ENCODE assay signal across 8 mouse cellular contexts in the genomic region with DNA sequence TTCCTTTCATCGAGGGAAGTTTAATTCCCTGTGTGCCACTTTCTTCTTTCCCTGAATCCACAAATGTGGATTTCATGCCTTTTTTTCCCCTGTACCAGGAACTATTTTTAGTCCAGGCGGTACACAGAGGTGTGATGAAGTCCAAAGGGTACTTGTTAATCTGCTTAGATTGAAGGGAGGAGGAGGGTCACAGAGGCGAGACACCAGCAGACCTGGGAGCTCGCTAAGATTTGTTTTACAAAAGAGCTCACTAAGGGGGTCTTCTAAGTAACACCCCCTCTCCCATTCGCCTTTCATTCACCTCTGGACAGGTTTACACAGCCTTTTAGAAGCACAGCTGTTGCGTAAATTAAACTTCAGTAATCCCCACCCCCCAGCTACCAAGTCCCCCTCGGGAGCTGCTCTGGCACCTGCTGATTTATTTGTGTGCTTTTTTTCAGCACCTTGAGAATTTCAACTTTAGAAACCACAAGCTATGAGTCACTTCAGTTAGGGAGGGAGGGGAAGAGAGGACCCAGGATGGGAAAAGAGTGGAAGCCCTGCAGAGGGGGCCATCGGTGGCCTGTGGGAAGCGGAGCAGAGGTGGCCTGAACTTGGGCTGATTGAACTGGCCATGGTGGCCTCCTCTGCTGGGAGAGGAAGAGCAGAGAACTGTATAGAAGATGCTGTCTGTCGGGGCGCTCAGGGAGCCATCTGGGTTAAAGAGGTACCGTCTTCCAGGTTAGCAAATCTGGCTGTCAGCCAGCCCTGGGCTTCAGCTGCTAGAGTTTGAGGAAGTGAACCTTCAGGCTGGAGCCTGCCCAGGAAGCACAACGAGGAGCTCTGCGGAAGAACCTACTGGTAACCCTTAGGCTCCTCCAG.
DNase-seq lines count a peak whose midpoint lies in the region; ATAC-seq lines count a peak whose summit lies in the region.

No protein-coding gene starts in this region.

- no peaks in the 10 kb centered on the region for H3K36me3 ChIP-seq in heart, embryonic 15.5 days
- H3K36me3 ChIP-seq in kidney, embryonic 16.5 days (ENCODE audit: insufficient read depth, low read length), result no peaks in the 10 kb centered on the region

- DNase-seq in heart, adult 8-10 months (ENCODE audit: low spot score), result no peak
- peak; percentile 30 for DNase-seq in cerebellum, adult 11 months
- DNase-seq in lung, postnatal 25 days (ENCODE audit: low spot score), result peak; percentile 56
- DNase-seq in thymus, postnatal 25 days, result peak; percentile 63
- DNase-seq in frontal cortex, postnatal 10 days (ENCODE audit: low spot score in 2 of 2), result no peak
- no peak for DNase-seq in heart, adult 9 months (ENCODE audit: low spot score in 2 of 2)

- no peak overlapping the region for H3K4me3 ChIP-seq in heart, embryonic 15.5 days
- no peak overlapping the region for H3K4me3 ChIP-seq in kidney, embryonic 16.5 days (ENCODE audit: low read length)

- ATAC-seq in heart, embryonic 15.5 days (replicated peaks; ENCODE audit: insufficient number of reproducible peaks, insufficient read depth, low FRiP score, low read depth), result no peak
- ATAC-seq in kidney, embryonic 16.5 days (ENCODE audit: low FRiP score, low TSS enrichment), result 0 out of 2 replicates have a peak, but pooled peaks have one; percentile 29

- H3K27ac ChIP-seq in heart, embryonic 15.5 days, result peak overlapping the region; percentile 8; the same call in 1 of the 2 replicates
- H3K27ac ChIP-seq in kidney, embryonic 16.5 days (ENCODE audit: low read length), result peak overlapping the region; percentile 35; the same call in 1 of the 2 replicates

- no peaks in the 10 kb centered on the region for H3K27me3 ChIP-seq in heart, embryonic 15.5 days
- H3K27me3 ChIP-seq in kidney, embryonic 16.5 days (ENCODE audit: insufficient read depth, low read length), result no peaks in the 10 kb centered on the region

- peak overlapping the region; percentile 16; the same call in 1 of the 2 replicates for H3K4me2 ChIP-seq in heart, embryonic 15.5 days
- H3K4me2 ChIP-seq in kidney, embryonic 16.5 days (replicated peaks; ENCODE audit: low read depth, low read length), result no peak overlapping the region; the same call in 1 of the 2 replicates

- H3K4me1 ChIP-seq in heart, embryonic 15.5 days (replicated peaks), result peaks cover 25% of the 10 kb centered on the region
- peaks cover 19% of the 10 kb centered on the region for H3K4me1 ChIP-seq in kidney, embryonic 16.5 days (ENCODE audit: insufficient read depth, low read length)

- 26% methylated on average over 14 of the region's 14 CpGs for WGBS in heart, embryonic 15.5 days
- 18% methylated on average over 14 of the region's 14 CpGs for WGBS in kidney, embryonic 16.5 days

- no peak overlapping the region for H3K9ac ChIP-seq in heart, embryonic 15.5 days
- no peak overlapping the region for H3K9ac ChIP-seq in kidney, embryonic 16.5 days (replicated peaks; ENCODE audit: low read length)

- H3K9me3 ChIP-seq in heart, embryonic 15.5 days (replicated peaks), result peaks cover 9% of the 10 kb centered on the region; the same call in 1 of the 2 replicates
- H3K9me3 ChIP-seq in kidney, embryonic 16.5 days (ENCODE audit: low read length), result peaks cover 7% of the 10 kb centered on the region; the same call in 1 of the 2 replicates

Comparison
In these comparisons a context has a peak if more than half of its experiments do, and no peak if none do; other contexts are left out.
1. DNase-seq: peak in cerebellum, adult 11 months (single experiment), lung, postnatal 25 days (single experiment) and thymus, postnatal 25 days (single experiment); none in heart, adult 8-10 months (single experiment), frontal cortex, postnatal 10 days (0 of 2) and heart, adult 9 months (0 of 2).